Mouse (Mus musculus) liver, embryonic 14 days (tissue): ENCODE data around the gene Btbd35f17. TPM values are rescaled to one million over a fixed set of nuclear protein-coding genes. Genes with fewer than 3 reads are reported as not detected.

Experiments used
- polyA plus RNA-seq: library from polyadenylated mRNA; depleted of rRNA; stranded (reverse); fragments of >200 nt; gene quantifications from 2 replicates; pipeline ENCODE4 v1.2.3, GENCODE M21; 2012; rRNA removed

Gene Btbd35f17
- polyA plus RNA-seq = not detected in 2 replicates

GRCm38 (mm10) chrX:4370336-4370735 is at the start of gene Btbd35f17:
Gene Btbd35f17 (plus strand): TSS chrX:4370636.

Other genes starting within 250 kb of the Btbd35f17 start
- not detected in 2 replicates for gene Btbd35f28, start 174.1 kb upstream of the Btbd35f17 start, polyA plus RNA-seq
- not detected in 2 replicates for gene Btbd35f20, start 79.4 kb upstream of the Btbd35f17 start, polyA plus RNA-seq